Mouse (Mus musculus) embryonic facial prominence, embryonic 15.5 days (tissue): ENCODE measurements at regions not wholly inside any gene's neighbourhood (a gene's known extent, or its start where the extent isn't known, plus 50 kb on each side); places are given as distances from the start of the nearest gene placed in this dataset.
"Not testable (repeated sequence)": the region's sequence is repeated elsewhere in the genome, so short reads cannot be mapped to it uniquely, and the experiment has no call there.

Experiments used
- ATAC-seq: fragments of 200-750 bp; cut with Nextera tagmentation; 2 replicates; pipeline ENCODE4 v1.8.0; 2017; ENCODE audit warnings: low read depth, moderate TSS enrichment; ENCODE audit not compliant: insufficient number of reproducible peaks, low FRiP score, low TSS enrichment
- H3K27ac ChIP-seq: fragments of 300-500 bp; sonication (generic); replicated peaks from 2 replicates; pipeline ENCODE4 v1.5.1; 2015; ENCODE audit warnings: mild to moderate bottlenecking, inconsistent platforms
- H3K27me3 ChIP-seq: fragments of 300-500 bp; sonication (generic); 2 replicates; pipeline ENCODE4 v1.6.1; 2015; ENCODE audit warnings: inconsistent platforms
- H3K36me3 ChIP-seq: fragments of 300-500 bp; sonication (generic); 2 replicates; pipeline ENCODE4 v1.6.1; 2015; ENCODE audit warnings: mild to moderate bottlenecking, inconsistent platforms
- H3K4me1 ChIP-seq: fragments of 300-500 bp; sonication (generic); 2 replicates; pipeline ENCODE4 v1.6.1; 2015; ENCODE audit warnings: inconsistent platforms
- H3K4me2 ChIP-seq: fragments of 300-500 bp; sonication (generic); replicated peaks from 2 replicates; pipeline ENCODE4 v1.6.1; 2015; ENCODE audit warnings: mild to moderate bottlenecking, inconsistent platforms
- H3K4me3 ChIP-seq: fragments of 300-500 bp; sonication (generic); replicated peaks from 2 replicates; pipeline ENCODE4 v1.5.1; 2015; ENCODE audit warnings: mild to moderate bottlenecking, inconsistent platforms
- H3K9ac ChIP-seq: fragments of 300-500 bp; sonication (generic); 2 replicates; pipeline ENCODE4 v1.6.1; 2015; ENCODE audit warnings: inconsistent platforms
- H3K9me3 ChIP-seq: fragments of 300-500 bp; sonication (generic); replicated peaks from 2 replicates; pipeline ENCODE4 v1.6.1; 2016; ENCODE audit warnings: inconsistent platforms
- WGBS: fragments of 180-500 bp; shearing (Covaris S2); methylation state at CpG from one replicate; pipeline ENCODE4 v1.1.7; 2015; 5-methylcytosine and 5-hydroxymethylcytosine counted together

DNA sequence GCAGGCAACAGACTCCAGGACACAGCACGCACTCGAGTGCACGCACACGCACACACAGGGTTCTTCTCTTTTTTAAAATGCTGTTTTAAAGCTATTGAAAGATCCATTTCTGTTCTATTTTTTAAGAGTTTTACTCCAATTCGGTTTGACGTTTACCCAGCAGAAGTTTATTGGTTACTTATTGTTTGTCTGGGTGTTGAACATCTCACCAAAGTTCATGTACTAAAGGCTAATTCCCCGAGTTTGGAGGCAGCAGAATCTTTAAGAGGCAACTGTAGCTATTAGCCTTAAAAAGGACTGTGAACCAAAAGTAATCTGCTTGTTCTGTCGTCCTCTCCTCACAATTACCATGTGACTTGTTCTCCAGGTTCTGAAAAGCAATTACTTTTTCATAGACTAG lies 263.0 kb upstream of the Nfia start:
- 86% methylated on average over 8 of the region's 8 CpGs for WGBS

GRCm38 (mm10) chr4:97505734-97506133 lies 266.8 kb upstream of the Nfia start:
- no peak for ATAC-seq

More for the DNA sequence above, 263.0 kb upstream of the Nfia start:
- Histone ChIP-seq H3K36me3 (no peaks in the 10 kb centered on the region), H3K9me3 (no peaks in the 10 kb centered on the region), H3K27ac (no peak overlapping the region), H3K27me3 (no peaks in the 10 kb centered on the region), H3K4me1 (no peaks in the 10 kb centered on the region), H3K4me2 (no peak overlapping the region), H3K9ac (no peak overlapping the region), H3K4me3 (no peak overlapping the region)
- no peak for ATAC-seq

DNA sequence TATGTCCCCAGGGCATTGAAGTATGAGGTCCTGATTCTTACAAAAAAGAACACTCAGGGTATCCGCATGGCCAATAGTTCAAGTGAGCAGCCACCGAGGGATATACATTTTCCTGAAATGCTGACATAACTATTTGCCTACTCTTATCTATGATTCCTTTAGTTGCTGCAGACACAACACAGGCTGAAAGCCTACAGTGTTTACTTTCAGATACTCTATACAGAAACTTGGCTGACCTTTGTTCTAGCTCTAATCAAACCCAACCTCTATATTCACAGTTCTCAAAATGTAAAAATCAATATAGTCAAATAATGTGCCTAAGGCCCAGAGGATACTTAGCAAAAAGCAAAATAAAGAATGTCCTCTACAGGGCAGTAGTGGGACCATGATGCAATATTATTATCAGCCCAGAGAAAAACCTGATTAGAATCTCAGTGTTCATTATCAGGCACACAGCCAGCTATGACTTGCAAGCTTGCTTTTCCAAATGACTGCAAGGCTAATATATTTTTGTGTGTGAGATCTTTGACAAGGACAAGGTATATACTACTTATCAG lies 281.2 kb upstream of the Nfia start:
- 67% methylated on average over 2 of the region's 2 CpGs for WGBS
- Histone ChIP-seq H3K27ac (no peak overlapping the region), H3K4me2 (no peak overlapping the region), H3K9ac (no peak overlapping the region), H3K27me3 (no peaks in the 10 kb centered on the region), H3K4me3 (no peak overlapping the region), H3K9me3 (no peaks in the 10 kb centered on the region), H3K4me1 (no peaks in the 10 kb centered on the region), H3K36me3 (no peaks in the 10 kb centered on the region)
- no peak for ATAC-seq

More at GRCm38 (mm10) chr4:97505734-97506133, 266.8 kb upstream of the Nfia start:
- Histone ChIP-seq H3K9me3 (no peaks in the 10 kb centered on the region), H3K27me3 (no peaks in the 10 kb centered on the region), H3K4me2 (no peak overlapping the region), H3K9ac (no peak overlapping the region), H3K36me3 (no peaks in the 10 kb centered on the region), H3K4me3 (no peak overlapping the region), H3K27ac (no peak overlapping the region), H3K4me1 (no peaks in the 10 kb centered on the region)
- 100% methylated on average over 1 of the region's 1 CpGs for WGBS

- H3K9ac ChIP-seq: no peak overlapping the region
- H3K27ac ChIP-seq: no peak overlapping the region
- H3K4me1 ChIP-seq: no peaks in the 10 kb centered on the region
- H3K9me3 ChIP-seq: no peaks in the 10 kb centered on the region
- 43% methylated on average over 10 of the region's 10 CpGs for WGBS
- H3K4me3 ChIP-seq: no peak overlapping the region
- no peak overlapping the region for H3K4me2 ChIP-seq
- no peak for ATAC-seq
- no peaks in the 10 kb centered on the region for H3K36me3 ChIP-seq
- H3K27me3 ChIP-seq: no peaks in the 10 kb centered on the region
Measured at GRCm38 (mm10) chr4:97486354-97486753, 286.2 kb upstream of the Nfia start.

DNA sequence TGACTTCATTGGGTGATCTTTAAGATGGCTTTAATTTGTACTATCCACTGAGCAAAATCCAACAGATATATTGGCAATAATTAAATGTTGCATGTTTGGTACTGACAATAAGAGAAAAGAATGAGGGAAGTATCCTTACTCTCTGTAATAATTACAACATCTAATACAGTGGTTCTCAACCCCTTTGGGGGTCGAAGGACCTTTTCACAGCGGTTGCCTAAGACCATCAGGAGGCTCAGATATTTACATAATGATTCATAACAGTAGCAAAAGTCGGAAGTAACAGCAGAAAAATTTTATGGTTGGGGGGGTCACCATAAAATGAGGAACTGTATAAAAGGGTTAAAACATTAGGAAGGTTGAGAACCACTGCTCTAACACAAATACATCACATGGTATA lies 287.3 kb upstream of the Nfia start:
- no peak overlapping the region for H3K4me3 ChIP-seq
- 86% methylated on average over 3 of the region's 3 CpGs for WGBS
- H3K9ac ChIP-seq: no peak overlapping the region
- no peak for ATAC-seq
- H3K27ac ChIP-seq: no peak overlapping the region
- H3K36me3 ChIP-seq: no peaks in the 10 kb centered on the region
- no peaks in the 10 kb centered on the region for H3K9me3 ChIP-seq
- H3K4me1 ChIP-seq: no peaks in the 10 kb centered on the region
- no peaks in the 10 kb centered on the region for H3K27me3 ChIP-seq
- H3K4me2 ChIP-seq: no peak overlapping the region

DNA sequence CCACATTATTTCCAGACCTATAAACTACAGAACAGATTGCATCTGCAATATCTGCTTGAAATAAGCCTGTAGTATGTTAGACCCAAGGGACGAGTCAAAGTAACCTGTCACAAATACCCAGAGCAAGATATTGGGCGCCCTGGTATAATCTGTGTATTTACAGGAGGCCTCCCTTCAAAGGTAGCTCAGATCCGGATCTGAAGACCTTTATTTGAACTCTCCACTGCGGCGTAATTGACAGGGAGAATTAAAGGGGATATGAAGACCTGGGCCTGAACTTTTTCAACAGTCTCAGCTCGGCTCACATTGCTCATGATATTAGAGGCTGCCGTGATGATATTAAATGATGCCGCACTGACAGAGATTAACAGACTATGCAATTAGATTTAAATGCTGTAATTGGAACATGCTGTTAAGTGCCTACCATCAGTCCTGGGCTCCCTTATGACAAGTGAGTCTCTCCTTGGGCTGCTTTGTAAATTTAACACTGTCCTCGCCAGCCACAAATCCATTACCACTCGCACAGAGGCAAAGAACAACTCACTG lies 289.8 kb upstream of the Nfia start:
- Histone ChIP-seq H3K9ac (no peak overlapping the region), H3K27me3 (no peaks in the 10 kb centered on the region), H3K4me3 (no peak overlapping the region), H3K9me3 (no peaks in the 10 kb centered on the region), H3K4me1 (no peaks in the 10 kb centered on the region), H3K36me3 (no peaks in the 10 kb centered on the region), H3K4me2 (no peak overlapping the region), H3K27ac (no peak overlapping the region)
- no peak; the same call in 1 of the 2 replicates for ATAC-seq
- WGBS: 28% methylated on average over 10 of the region's 10 CpGs

- Histone ChIP-seq H3K4me2 (no peak overlapping the region), H3K27ac (no peak overlapping the region), H3K36me3 (no peaks in the 10 kb centered on the region), H3K27me3 (no peaks in the 10 kb centered on the region), H3K4me1 (peaks cover 6% of the 10 kb centered on the region), H3K4me3 (no peak overlapping the region), H3K9me3 (no peaks in the 10 kb centered on the region), H3K9ac (no peak overlapping the region)
- WGBS: 86% methylated on average over 3 of the region's 3 CpGs
- ATAC-seq: no peak
Measured at GRCm38 (mm10) chr4:97481836-97482235, 290.7 kb upstream of the Nfia start.

DNA sequence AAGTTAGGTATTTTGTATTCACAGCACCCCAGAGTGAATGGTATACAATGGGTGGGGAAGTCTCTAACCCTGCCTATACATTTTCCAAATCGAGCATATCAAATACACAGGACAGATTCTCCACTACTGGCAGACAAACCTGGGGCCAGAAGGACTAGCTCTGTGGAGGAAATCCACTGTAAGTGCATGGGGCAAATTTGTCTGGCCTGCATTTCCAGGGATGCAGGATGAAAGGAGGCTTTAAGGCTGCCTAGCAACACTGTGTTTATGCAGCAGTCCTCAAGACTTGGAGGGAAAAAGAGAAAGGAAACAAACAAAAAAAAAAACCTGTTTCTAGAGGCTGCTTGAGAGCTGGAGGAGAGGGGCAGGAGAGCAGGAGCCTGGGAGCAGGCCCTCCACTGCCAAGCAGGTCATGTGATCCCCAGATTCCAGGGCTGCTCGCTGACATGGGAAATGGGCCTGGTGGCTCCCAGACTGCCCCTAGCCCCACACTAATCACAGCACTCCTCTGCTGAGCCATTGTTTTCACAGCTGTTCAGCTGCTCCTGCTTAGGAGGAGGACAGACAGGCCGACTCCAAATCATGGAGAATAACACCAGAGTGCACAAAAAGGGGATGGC lies 293.7 kb upstream of the Gm10192 start:
- H3K9ac ChIP-seq: no peak overlapping the region
- no peak overlapping the region for H3K4me3 ChIP-seq
- H3K36me3 ChIP-seq: no peaks in the 10 kb centered on the region
- H3K9me3 ChIP-seq: no peaks in the 10 kb centered on the region
- peak overlapping the region; percentile 48 for H3K27ac ChIP-seq
- H3K27me3 ChIP-seq: no peaks in the 10 kb centered on the region
- WGBS: 18% methylated on average over 3 of the region's 3 CpGs
- H3K4me1 ChIP-seq: peaks cover 11% of the 10 kb centered on the region
- ATAC-seq: peak; percentile 82
- no peak overlapping the region for H3K4me2 ChIP-seq

- H3K4me3 ChIP-seq: not testable (repeated sequence)
Measured at GRCm38 (mm10) chr4:97473492-97473891, 290.5 kb upstream of the Gm10192 start.

DNA sequence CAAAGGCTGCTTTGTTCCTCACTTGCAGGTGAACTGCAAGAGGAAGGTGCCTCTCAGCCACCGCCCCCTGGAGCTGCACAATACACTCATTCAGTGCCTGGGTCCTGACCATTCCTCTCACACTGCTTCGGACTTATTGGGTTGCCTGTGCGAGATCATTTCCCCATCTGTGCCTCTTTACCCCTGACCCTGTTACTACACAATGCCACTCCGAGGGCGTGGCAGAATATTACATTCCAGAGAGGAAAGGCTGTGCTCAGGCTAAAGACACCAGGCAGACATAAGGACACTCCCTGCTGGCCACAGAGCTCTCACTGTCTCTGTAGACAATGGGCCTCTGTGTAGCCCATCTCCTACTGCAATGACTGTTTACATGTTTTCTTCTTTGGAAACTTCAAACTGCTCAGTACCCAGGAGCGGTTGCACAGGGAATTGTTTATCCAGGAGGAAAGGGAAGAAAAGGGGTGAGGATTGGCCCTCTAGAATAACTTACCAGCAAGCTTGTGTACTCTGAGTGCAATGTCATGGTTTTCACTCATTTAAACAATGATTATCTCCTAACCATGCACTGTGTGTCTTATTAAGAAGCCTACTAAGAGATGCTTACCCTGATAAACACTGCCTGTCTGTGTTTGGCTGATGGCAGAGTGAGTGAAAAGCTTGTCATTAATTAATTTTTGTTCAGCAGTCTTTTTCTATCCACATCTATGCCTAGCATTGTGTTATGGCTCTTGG lies 283.1 kb upstream of the Gm10192 start:
- 23% methylated on average over 6 of the region's 6 CpGs for WGBS
- H3K4me3 ChIP-seq: no peak overlapping the region
- no peak for ATAC-seq

More at GRCm38 (mm10) chr4:97473492-97473891, 290.5 kb upstream of the Gm10192 start:
- H3K27me3 ChIP-seq, H3K9me3 ChIP-seq, ATAC-seq, H3K9ac ChIP-seq, H3K27ac ChIP-seq, H3K36me3 ChIP-seq, H3K4me2 ChIP-seq: not testable (repeated sequence)
- 87% methylated on average over 8 of the region's 8 CpGs for WGBS
- H3K4me1 ChIP-seq: peaks cover 11% of the 10 kb centered on the region

GRCm38 (mm10) chr4:97465517-97465916 lies 282.6 kb upstream of the Gm10192 start:
- no peak overlapping the region for H3K27ac ChIP-seq
- H3K9me3 ChIP-seq: no peaks in the 10 kb centered on the region
- no peak for ATAC-seq

More for the DNA sequence above, 283.1 kb upstream of the Gm10192 start:
- Histone ChIP-seq H3K9ac (no peak overlapping the region), H3K27me3 (no peaks in the 10 kb centered on the region), H3K4me1 (peaks cover 5% of the 10 kb centered on the region), H3K36me3 (no peaks in the 10 kb centered on the region), H3K27ac (no peak overlapping the region), H3K4me2 (no peak overlapping the region), H3K9me3 (no peaks in the 10 kb centered on the region)

More at GRCm38 (mm10) chr4:97465517-97465916, 282.6 kb upstream of the Gm10192 start:
- Histone ChIP-seq H3K36me3 (no peaks in the 10 kb centered on the region), H3K4me3 (no peak overlapping the region), H3K9ac (no peak overlapping the region), H3K27me3 (no peaks in the 10 kb centered on the region), H3K4me2 (no peak overlapping the region), H3K4me1 (peaks cover 5% of the 10 kb centered on the region)
